Mouse (Mus musculus): Measurements from ENCODE around the gene Eif6. TPM values are rescaled to one million over a fixed set of nuclear protein-coding genes. Genes with fewer than 3 reads are reported as not detected.
A peak's percentile ranks its signal among the peaks of the same experiment; 100 is the strongest.

Eif6 gene
- polyA plus RNA-seq, 1 experiment: 41.2 TPM

DNA sequence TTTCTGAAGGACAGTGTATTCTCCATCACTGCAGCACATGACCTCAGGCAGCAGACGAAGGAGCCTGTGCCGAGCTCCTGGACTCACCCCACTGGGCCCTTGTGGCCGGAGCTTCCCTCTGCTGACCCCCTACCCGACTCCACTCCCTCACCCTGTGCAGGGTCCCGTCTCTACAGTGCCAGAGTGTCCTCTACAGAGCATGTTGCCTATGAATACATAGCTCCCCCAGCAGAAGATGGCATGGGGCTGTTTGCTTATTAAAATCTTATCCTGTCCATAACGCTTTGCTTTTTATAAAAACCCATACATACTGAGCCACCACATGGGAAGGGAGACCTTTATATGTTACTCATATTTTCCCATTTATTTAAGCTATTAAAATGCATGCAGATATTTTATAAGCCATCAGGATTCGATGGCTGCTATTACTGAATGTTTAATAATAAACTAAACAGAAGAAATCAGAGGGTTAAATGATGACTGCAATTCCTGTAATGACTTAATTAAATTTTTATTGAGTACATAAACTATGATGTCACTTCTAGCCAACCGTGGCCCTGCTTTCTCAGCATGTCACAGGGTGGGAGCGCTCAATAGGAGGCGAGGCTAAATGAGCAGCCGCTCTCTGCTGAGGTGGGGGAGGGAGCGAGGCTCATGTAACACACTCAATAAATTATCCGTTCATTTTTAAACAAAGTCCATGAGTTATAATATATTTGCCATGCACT lies 36.0 kb upstream of the Eif6 start:
- no peaks in the 10 kb centered on the region for H3K27me3 ChIP-seq (ENCODE audit: control insufficient read depth, insufficient read depth, low read length)
- H3K27ac ChIP-seq (ENCODE audit: control insufficient read depth, insufficient read depth, low read depth, low read length): no peak overlapping the region

DNA sequence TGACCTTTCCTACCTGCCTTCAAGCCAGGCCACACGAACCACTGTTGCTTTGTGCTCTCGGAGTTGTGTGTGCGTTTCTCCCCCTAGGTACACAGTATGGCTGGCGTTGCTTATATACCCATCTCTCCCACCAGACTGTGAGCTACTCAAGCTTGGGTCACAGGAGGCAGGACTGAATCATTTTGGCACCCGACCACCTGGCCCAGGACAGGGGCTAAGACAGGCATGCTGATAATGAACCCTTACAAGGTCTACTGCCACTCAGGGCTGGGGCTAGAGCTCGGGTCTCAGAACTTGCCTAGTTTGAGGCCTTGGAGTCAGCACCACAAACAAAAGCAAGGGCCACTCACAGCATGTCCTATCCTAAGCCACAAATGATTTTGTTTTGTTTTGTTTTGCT lies 34.9 kb upstream of the Eif6 start:
- no peak for TF ChIP-seq POLR2A (IDR thresholded peaks at IDR 0.05; ENCODE audit: control insufficient read depth, low read depth, low read length)
- TF ChIP-seq CTCF (IDR thresholded peaks at IDR 0.05; ENCODE audit: control insufficient read depth, insufficient read depth, insufficient replicate concordance, low read depth, low read length): no peak
- no peaks in the 10 kb centered on the region for H3K27me3 ChIP-seq (ENCODE audit: control insufficient read depth, insufficient read depth, low read length)
- H3K36me3 ChIP-seq (ENCODE audit: control insufficient read depth, insufficient read depth, low read length): no peaks in the 10 kb centered on the region
- H3K27ac ChIP-seq (ENCODE audit: control insufficient read depth, insufficient read depth, low read depth, low read length): no peak overlapping the region
- no peaks in the 10 kb centered on the region for H3K4me1 ChIP-seq (ENCODE audit: control insufficient read depth, insufficient read depth, low read length)
- H3K4me3 ChIP-seq (ENCODE audit: control insufficient read depth, low read depth, low read length): no peak overlapping the region

More for the DNA sequence above, 36.0 kb upstream of the Eif6 start:
- Histone ChIP-seq H3K36me3 (ENCODE audit: control insufficient read depth, insufficient read depth, low read length) (no peaks in the 10 kb centered on the region), H3K4me3 (ENCODE audit: control insufficient read depth, low read depth, low read length) (no peak overlapping the region), H3K4me1 (ENCODE audit: control insufficient read depth, insufficient read depth, low read length) (no peaks in the 10 kb centered on the region)
- no peak for TF ChIP-seq POLR2A (IDR thresholded peaks at IDR 0.05; ENCODE audit: control insufficient read depth, low read depth, low read length)
- TF ChIP-seq CTCF (IDR thresholded peaks at IDR 0.05; ENCODE audit: control insufficient read depth, insufficient read depth, insufficient replicate concordance, low read depth, low read length): no peak

GRCm38 (mm10) chr2:155860102-155860501 lies 33.4 kb upstream of the Eif6 start:
- no peaks in the 10 kb centered on the region for H3K27me3 ChIP-seq (ENCODE audit: control insufficient read depth, insufficient read depth, low read length)
- no peak for TF ChIP-seq POLR2A (IDR thresholded peaks at IDR 0.05; ENCODE audit: control insufficient read depth, low read depth, low read length)
- TF ChIP-seq CTCF (IDR thresholded peaks at IDR 0.05; ENCODE audit: control insufficient read depth, insufficient read depth, insufficient replicate concordance, low read depth, low read length): no peak
- no peaks in the 10 kb centered on the region for H3K36me3 ChIP-seq (ENCODE audit: control insufficient read depth, insufficient read depth, low read length)
- H3K27ac ChIP-seq (ENCODE audit: control insufficient read depth, insufficient read depth, low read depth, low read length): no peak overlapping the region
- H3K4me3 ChIP-seq (ENCODE audit: control insufficient read depth, low read depth, low read length): no peak overlapping the region
- no peaks in the 10 kb centered on the region for H3K4me1 ChIP-seq (ENCODE audit: control insufficient read depth, insufficient read depth, low read length)

GRCm38 (mm10) chr2:155852536-155852935 lies 25.8 kb upstream of the Eif6 start:
- no peak overlapping the region for H3K27ac ChIP-seq (ENCODE audit: control insufficient read depth, insufficient read depth, low read depth, low read length)
- H3K4me3 ChIP-seq (ENCODE audit: control insufficient read depth, low read depth, low read length): no peak overlapping the region
- H3K27me3 ChIP-seq (ENCODE audit: control insufficient read depth, insufficient read depth, low read length): no peaks in the 10 kb centered on the region
- H3K36me3 ChIP-seq (ENCODE audit: control insufficient read depth, insufficient read depth, low read length): no peaks in the 10 kb centered on the region
- no peaks in the 10 kb centered on the region for H3K4me1 ChIP-seq (ENCODE audit: control insufficient read depth, insufficient read depth, low read length)
- TF ChIP-seq POLR2A (IDR thresholded peaks at IDR 0.05; ENCODE audit: control insufficient read depth, low read depth, low read length) (no peak), CTCF (IDR thresholded peaks at IDR 0.05; ENCODE audit: control insufficient read depth, insufficient read depth, insufficient replicate concordance, low read depth, low read length) (no peak)

DNA sequence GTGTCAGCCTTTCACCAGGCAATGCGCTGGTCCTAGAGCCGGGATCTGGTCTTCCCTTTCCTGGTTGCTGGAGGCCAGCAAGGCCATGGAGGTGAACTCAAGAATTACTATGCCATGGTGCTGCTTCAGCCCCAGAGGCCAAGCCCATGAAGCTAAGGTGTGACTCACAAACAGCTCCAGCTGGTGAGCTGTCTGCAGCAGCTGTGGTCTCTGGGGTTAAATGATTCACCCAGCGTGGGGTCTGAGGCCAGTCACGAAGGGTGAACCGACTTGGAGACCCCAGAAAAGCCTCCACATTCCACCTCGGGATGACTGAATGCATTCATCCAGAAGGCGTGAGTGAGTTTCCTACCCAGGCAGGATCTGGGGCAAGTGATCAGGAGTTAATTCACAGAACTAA lies 23.4 kb upstream of the Eif6 start:
- TF ChIP-seq CTCF (IDR thresholded peaks at IDR 0.05; ENCODE audit: control insufficient read depth, insufficient read depth, insufficient replicate concordance, low read depth, low read length): no peak
- no peak for TF ChIP-seq POLR2A (IDR thresholded peaks at IDR 0.05; ENCODE audit: control insufficient read depth, low read depth, low read length)
- no peaks in the 10 kb centered on the region for H3K4me1 ChIP-seq (ENCODE audit: control insufficient read depth, insufficient read depth, low read length)
- no peak overlapping the region for H3K27ac ChIP-seq (ENCODE audit: control insufficient read depth, insufficient read depth, low read depth, low read length)
- no peak overlapping the region for H3K4me3 ChIP-seq (ENCODE audit: control insufficient read depth, low read depth, low read length)
- no peaks in the 10 kb centered on the region for H3K27me3 ChIP-seq (ENCODE audit: control insufficient read depth, insufficient read depth, low read length)
- no peaks in the 10 kb centered on the region; the same call in 1 of the 2 replicates for H3K36me3 ChIP-seq (ENCODE audit: control insufficient read depth, insufficient read depth, low read length)

DNA sequence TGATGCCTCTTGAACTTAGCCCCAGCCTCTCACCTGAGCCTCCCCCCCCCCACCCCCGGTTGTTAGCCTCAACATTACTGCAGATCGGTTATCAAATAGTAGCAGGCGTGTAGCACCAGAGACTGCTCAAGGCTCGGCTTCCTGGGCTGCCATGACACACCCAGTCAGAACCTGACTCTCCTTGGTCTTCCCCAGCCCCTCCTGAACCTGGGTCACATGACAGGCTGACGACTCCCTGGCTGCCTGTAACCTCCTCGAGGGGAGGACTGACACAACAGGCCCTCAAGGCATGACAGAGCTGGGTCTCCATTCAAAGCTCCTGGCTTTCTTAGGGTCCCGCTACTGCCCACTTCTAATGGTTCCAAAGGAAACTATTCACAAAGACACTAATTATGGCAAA lies 22.7 kb upstream of the Eif6 start:
- no peak overlapping the region for H3K4me3 ChIP-seq (ENCODE audit: control insufficient read depth, low read depth, low read length)
- H3K27me3 ChIP-seq (ENCODE audit: control insufficient read depth, insufficient read depth, low read length): no peaks in the 10 kb centered on the region
- H3K36me3 ChIP-seq (ENCODE audit: control insufficient read depth, insufficient read depth, low read length): no peaks in the 10 kb centered on the region; the same call in 1 of the 2 replicates
- H3K27ac ChIP-seq (ENCODE audit: control insufficient read depth, insufficient read depth, low read depth, low read length): no peak overlapping the region
- H3K4me1 ChIP-seq (ENCODE audit: control insufficient read depth, insufficient read depth, low read length): no peaks in the 10 kb centered on the region
- TF ChIP-seq CTCF (IDR thresholded peaks at IDR 0.05; ENCODE audit: control insufficient read depth, insufficient read depth, insufficient replicate concordance, low read depth, low read length): no peak
- no peak for TF ChIP-seq POLR2A (IDR thresholded peaks at IDR 0.05; ENCODE audit: control insufficient read depth, low read depth, low read length)

DNA sequence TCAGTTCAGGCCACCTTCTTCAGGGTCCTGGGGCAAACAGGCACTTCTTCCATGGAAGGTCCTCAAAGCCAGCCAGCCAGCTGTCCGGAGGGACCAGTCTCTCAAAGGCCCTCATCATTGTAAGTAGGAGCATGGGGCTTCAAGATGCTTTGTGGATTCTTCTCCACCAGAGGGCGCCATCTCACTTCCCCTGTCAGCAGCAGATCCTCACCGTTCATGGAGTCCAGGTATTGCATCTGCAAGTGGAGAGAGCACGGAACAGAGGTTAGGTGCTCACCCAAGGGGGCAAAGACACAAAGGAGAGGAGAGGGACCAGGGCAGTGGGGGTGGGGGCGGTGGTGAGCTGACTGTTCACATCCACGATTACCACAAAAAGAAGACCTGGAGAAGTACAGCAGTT lies 21.6 kb upstream of the Eif6 start:
- no peaks in the 10 kb centered on the region; the same call in 1 of the 2 replicates for H3K36me3 ChIP-seq (ENCODE audit: control insufficient read depth, insufficient read depth, low read length)
- H3K4me1 ChIP-seq (ENCODE audit: control insufficient read depth, insufficient read depth, low read length): no peaks in the 10 kb centered on the region
- no peak overlapping the region for H3K27ac ChIP-seq (ENCODE audit: control insufficient read depth, insufficient read depth, low read depth, low read length)
- TF ChIP-seq CTCF (IDR thresholded peaks at IDR 0.05; ENCODE audit: control insufficient read depth, insufficient read depth, insufficient replicate concordance, low read depth, low read length) (peak; percentile 80; the same call in 1 of the 2 replicates), POLR2A (IDR thresholded peaks at IDR 0.05; ENCODE audit: control insufficient read depth, low read depth, low read length) (no peak)
- no peak overlapping the region for H3K4me3 ChIP-seq (ENCODE audit: control insufficient read depth, low read depth, low read length)
- no peaks in the 10 kb centered on the region for H3K27me3 ChIP-seq (ENCODE audit: control insufficient read depth, insufficient read depth, low read length)

Data from testis, adult 2 months (tissue).